Mouse (Mus musculus): Measurements from ENCODE around the gene Abca17. TPM values are rescaled to one million over a fixed set of nuclear protein-coding genes. Genes with fewer than 3 reads are reported as not detected.
A peak's percentile ranks its signal among the peaks of the same experiment; 100 is the strongest.

Gene Abca17
- polyA plus RNA-seq, 1 experiment from 2014 or later, result not detected

- no peaks in the 10 kb centered on the region for H3K27me3 ChIP-seq (replicated peaks; ENCODE audit: control insufficient read depth, insufficient read depth, low read length)
- peaks cover 2% of the 10 kb centered on the region; the same call in 1 of the 2 replicates for H3K9me3 ChIP-seq (ENCODE audit: control insufficient read depth, low read length)
- no peak overlapping the region for H3K4me2 ChIP-seq
- WGBS, result 74% methylated on average over 1 of the region's 1 CpGs
- no peaks in the 10 kb centered on the region for H3K36me3 ChIP-seq (ENCODE audit: control insufficient read depth, insufficient read depth, low read length)
- H3K9ac ChIP-seq (ENCODE audit: low read depth, low read length), result no peak overlapping the region
- ATAC-seq (replicated peaks; ENCODE audit: low FRiP score), result no peak
- H3K4me1 ChIP-seq (replicated peaks; ENCODE audit: control insufficient read depth, insufficient read depth, low read length), result no peaks in the 10 kb centered on the region
- no peak overlapping the region for H3K4me3 ChIP-seq (ENCODE audit: low read depth, low read length)
- DNase-seq (ENCODE audit: low spot score), result no peak
- H3K27ac ChIP-seq (ENCODE audit: low read depth, low read length), result no peak overlapping the region
Observed at GRCm38 (mm10) chr17:24267133-24267532, 83.7 kb downstream of the Abca17 start.

GRCm38 (mm10) chr17:24264766-24265165, 86.1 kb downstream of the Abca17 start:
- WGBS, result 79% methylated on average over 2 of the region's 2 CpGs

GRCm38 (mm10) chr17:24260516-24260915, 90.4 kb downstream of the Abca17 start:
- no peaks in the 10 kb centered on the region for H3K27me3 ChIP-seq (replicated peaks; ENCODE audit: control insufficient read depth, insufficient read depth, low read length)
- no peak overlapping the region for H3K4me3 ChIP-seq (ENCODE audit: low read depth, low read length)
- 36% methylated on average over 4 of the region's 4 CpGs for WGBS
- no peak overlapping the region for H3K4me2 ChIP-seq
- no peaks in the 10 kb centered on the region for H3K4me1 ChIP-seq (replicated peaks; ENCODE audit: control insufficient read depth, insufficient read depth, low read length)
- no peak overlapping the region for H3K9ac ChIP-seq (ENCODE audit: low read depth, low read length)
- ATAC-seq (replicated peaks; ENCODE audit: low FRiP score) (no peak), DNase-seq (ENCODE audit: low spot score) (no peak)
- no peaks in the 10 kb centered on the region for H3K9me3 ChIP-seq (ENCODE audit: control insufficient read depth, low read length)
- no peak overlapping the region for H3K27ac ChIP-seq (ENCODE audit: low read depth, low read length)
- no peaks in the 10 kb centered on the region for H3K36me3 ChIP-seq (ENCODE audit: control insufficient read depth, insufficient read depth, low read length)

More at GRCm38 (mm10) chr17:24264766-24265165, 86.1 kb downstream of the Abca17 start:
- no peaks in the 10 kb centered on the region for H3K36me3 ChIP-seq (ENCODE audit: control insufficient read depth, insufficient read depth, low read length)
- H3K4me3 ChIP-seq (ENCODE audit: low read depth, low read length), result no peak overlapping the region
- no peak for DNase-seq (ENCODE audit: low spot score)
- no peak for ATAC-seq (replicated peaks; ENCODE audit: low FRiP score)
- H3K4me1 ChIP-seq (replicated peaks; ENCODE audit: control insufficient read depth, insufficient read depth, low read length), result no peaks in the 10 kb centered on the region
- H3K27ac ChIP-seq (ENCODE audit: low read depth, low read length), result no peak overlapping the region
- no peak overlapping the region for H3K4me2 ChIP-seq
- no peaks in the 10 kb centered on the region for H3K27me3 ChIP-seq (replicated peaks; ENCODE audit: control insufficient read depth, insufficient read depth, low read length)
- H3K9me3 ChIP-seq (ENCODE audit: control insufficient read depth, low read length), result no peaks in the 10 kb centered on the region
- no peak overlapping the region for H3K9ac ChIP-seq (ENCODE audit: low read depth, low read length)

- 54% methylated on average over 5 of the region's 5 CpGs for WGBS
Observed at GRCm38 (mm10) chr17:24259702-24260101, 91.2 kb downstream of the Abca17 start.

GRCm38 (mm10) chr17:24258981-24259380, 91.9 kb downstream of the Abca17 start:
- Histone ChIP-seq H3K4me3 (ENCODE audit: low read depth, low read length) (no peak overlapping the region), H3K4me1 (replicated peaks; ENCODE audit: control insufficient read depth, insufficient read depth, low read length) (no peaks in the 10 kb centered on the region), H3K9ac (ENCODE audit: low read depth, low read length) (no peak overlapping the region), H3K4me2 (no peak overlapping the region), H3K9me3 (ENCODE audit: control insufficient read depth, low read length) (no peaks in the 10 kb centered on the region), H3K36me3 (ENCODE audit: control insufficient read depth, insufficient read depth, low read length) (no peaks in the 10 kb centered on the region), H3K27me3 (replicated peaks; ENCODE audit: control insufficient read depth, insufficient read depth, low read length) (no peaks in the 10 kb centered on the region), H3K27ac (ENCODE audit: low read depth, low read length) (no peak overlapping the region)
- DNase-seq (ENCODE audit: low spot score) (no peak), ATAC-seq (replicated peaks; ENCODE audit: low FRiP score) (no peak)
- WGBS, result 67% methylated on average over 4 of the region's 4 CpGs

More at GRCm38 (mm10) chr17:24259702-24260101, 91.2 kb downstream of the Abca17 start:
- H3K27ac ChIP-seq (ENCODE audit: low read depth, low read length), result no peak overlapping the region
- H3K4me1 ChIP-seq (replicated peaks; ENCODE audit: control insufficient read depth, insufficient read depth, low read length), result no peaks in the 10 kb centered on the region
- H3K9me3 ChIP-seq (ENCODE audit: control insufficient read depth, low read length), result no peaks in the 10 kb centered on the region
- H3K4me3 ChIP-seq (ENCODE audit: low read depth, low read length), result no peak overlapping the region
- no peaks in the 10 kb centered on the region for H3K36me3 ChIP-seq (ENCODE audit: control insufficient read depth, insufficient read depth, low read length)
- no peak for DNase-seq (ENCODE audit: low spot score)
- no peak overlapping the region for H3K9ac ChIP-seq (ENCODE audit: low read depth, low read length)
- H3K27me3 ChIP-seq (replicated peaks; ENCODE audit: control insufficient read depth, insufficient read depth, low read length), result no peaks in the 10 kb centered on the region
- ATAC-seq (replicated peaks; ENCODE audit: low FRiP score), result no peak
- no peak overlapping the region for H3K4me2 ChIP-seq

- 96% methylated on average over 2 of the region's 2 CpGs for WGBS
- Histone ChIP-seq H3K9me3 (ENCODE audit: control insufficient read depth, low read length) (no peaks in the 10 kb centered on the region; the same call in 1 of the 2 replicates), H3K36me3 (ENCODE audit: control insufficient read depth, insufficient read depth, low read length) (peaks cover 17% of the 10 kb centered on the region), H3K9ac (ENCODE audit: low read depth, low read length) (peak overlapping the region; percentile 91), H3K4me1 (replicated peaks; ENCODE audit: control insufficient read depth, insufficient read depth, low read length) (peaks cover 12% of the 10 kb centered on the region), H3K27me3 (replicated peaks; ENCODE audit: control insufficient read depth, insufficient read depth, low read length) (no peaks in the 10 kb centered on the region), H3K4me3 (ENCODE audit: low read depth, low read length) (no peak overlapping the region; the same call in 1 of the 2 replicates), H3K27ac (ENCODE audit: low read depth, low read length) (no peak overlapping the region), H3K4me2 (peak overlapping the region; percentile 94; the same call in 1 of the 2 replicates)
- DNase-seq (ENCODE audit: low spot score), result no peak
- no peak for ATAC-seq (replicated peaks; ENCODE audit: low FRiP score)
Observed at GRCm38 (mm10) chr17:24252329-24252728, 98.5 kb downstream of the Abca17 start.

- Histone ChIP-seq H3K4me3 (ENCODE audit: low read depth, low read length) (peak within 1 kb of the TSS; percentile 79), H3K27ac (ENCODE audit: low read depth, low read length) (peak within 1 kb of the TSS; percentile 89), H3K36me3 (ENCODE audit: control insufficient read depth, insufficient read depth, low read length) (peaks cover 22% of the 10 kb centered on the region), H3K4me2 (peak within 1 kb of the TSS; percentile 99), H3K4me1 (replicated peaks; ENCODE audit: control insufficient read depth, insufficient read depth, low read length) (peaks cover 12% of the 10 kb centered on the region), H3K9ac (ENCODE audit: low read depth, low read length) (peak within 1 kb of the TSS; percentile 91), H3K27me3 (replicated peaks; ENCODE audit: control insufficient read depth, insufficient read depth, low read length) (no peaks in the 10 kb centered on the region), H3K9me3 (ENCODE audit: control insufficient read depth, low read length) (no peaks in the 10 kb centered on the region; the same call in 1 of the 2 replicates)
- ATAC-seq (replicated peaks; ENCODE audit: low FRiP score), result peak; percentile 100
- peak; percentile 95 for DNase-seq (ENCODE audit: low spot score)
- under 1% methylated on average over 48 of the region's 48 CpGs for WGBS
Observed at GRCm38 (mm10) chr17:24251320-24252069, 99.4 kb downstream of the Abca17 start, which contains the start of gene Ccnf. TSS of gene Ccnf (minus strand) at chr17:24251484.

- WGBS, result under 1% methylated on average over 32 of the region's 32 CpGs
- peaks cover 12% of the 10 kb centered on the region for H3K4me1 ChIP-seq (replicated peaks; ENCODE audit: control insufficient read depth, insufficient read depth, low read length)
- H3K4me3 ChIP-seq (ENCODE audit: low read depth, low read length), result peak overlapping the region; percentile 79
- ATAC-seq (replicated peaks; ENCODE audit: low FRiP score) (no peak; the same call in none of the 2 replicates), DNase-seq (ENCODE audit: low spot score) (no peak)
- peak overlapping the region; percentile 72 for H3K27ac ChIP-seq (ENCODE audit: low read depth, low read length)
- H3K36me3 ChIP-seq (ENCODE audit: control insufficient read depth, insufficient read depth, low read length), result peaks cover 26% of the 10 kb centered on the region
- H3K9ac ChIP-seq (ENCODE audit: low read depth, low read length), result peak overlapping the region; percentile 83
- no peaks in the 10 kb centered on the region; the same call in 1 of the 2 replicates for H3K9me3 ChIP-seq (ENCODE audit: control insufficient read depth, low read length)
- no peaks in the 10 kb centered on the region for H3K27me3 ChIP-seq (replicated peaks; ENCODE audit: control insufficient read depth, insufficient read depth, low read length)
- peak overlapping the region; percentile 99 for H3K4me2 ChIP-seq
Observed at GRCm38 (mm10) chr17:24250988-24251319, 99.9 kb downstream of the Abca17 start.

- H3K4me3 ChIP-seq (ENCODE audit: low read depth, low read length), result no peak overlapping the region
- peaks cover 8% of the 10 kb centered on the region for H3K9me3 ChIP-seq (ENCODE audit: control insufficient read depth, low read length)
- no peak overlapping the region for H3K27ac ChIP-seq (ENCODE audit: low read depth, low read length)
- H3K36me3 ChIP-seq (ENCODE audit: control insufficient read depth, insufficient read depth, low read length), result peaks cover 44% of the 10 kb centered on the region
- H3K27me3 ChIP-seq (replicated peaks; ENCODE audit: control insufficient read depth, insufficient read depth, low read length), result no peaks in the 10 kb centered on the region
- no peak overlapping the region for H3K9ac ChIP-seq (ENCODE audit: low read depth, low read length)
- H3K4me2 ChIP-seq, result peak overlapping the region; percentile 99; the same call in 1 of the 2 replicates
- peaks cover 12% of the 10 kb centered on the region for H3K4me1 ChIP-seq (replicated peaks; ENCODE audit: control insufficient read depth, insufficient read depth, low read length)
- WGBS, result 93% methylated on average over 2 of the region's 2 CpGs
- no peak for ATAC-seq (replicated peaks; ENCODE audit: low FRiP score)
- DNase-seq (ENCODE audit: low spot score), result no peak
Observed at GRCm38 (mm10) chr17:24248641-24249040, 102.2 kb downstream of the Abca17 start.
